Mouse (Mus musculus) G1E (cell line): ENCODE measurements at regions not wholly inside any gene's neighbourhood (a gene's known extent, or its start where the extent isn't known, plus 50 kb on each side); places are given as distances from the start of the nearest gene placed in this dataset.

Source experiments
- ATAC-seq: 2 replicates; pipeline ENCODE4 v1.8.0; 2016; ENCODE audit warnings: mild to moderate bottlenecking; ENCODE audit not compliant: insufficient number of reproducible peaks, poor library complexity, low FRiP score, severe bottlenecking; ENCODE audit errors: extremely low read depth
- DNase-seq: peaks from one replicate; pipeline ENCODE4 v3.0.0; 2012; ENCODE audit warnings: low spot score
- H3K27me3 ChIP-seq: 2 replicates; pipeline ENCODE4 v1.6.1; 2012; ENCODE audit warnings: mild to moderate bottlenecking, low read length, inconsistent platforms; ENCODE audit not compliant: insufficient read depth
- H3K36me3 ChIP-seq: replicated peaks from 2 replicates; pipeline ENCODE3; 2012; ENCODE audit warnings: mild to moderate bottlenecking, inconsistent platforms
- H3K4me1 ChIP-seq: 2 replicates; pipeline ENCODE4 v1.6.1; 2012; ENCODE audit warnings: low read depth, low read length, inconsistent platforms, mixed read lengths; ENCODE audit not compliant: insufficient read depth
- H3K4me3 ChIP-seq: 2 replicates; pipeline ENCODE4 v1.5.1; 2012; ENCODE audit warnings: low read depth, mild to moderate bottlenecking, inconsistent platforms, low read length, moderate library complexity, mixed read lengths
- H3K9me3 ChIP-seq: replicated peaks from 2 replicates; pipeline ENCODE4 v1.6.1; 2012; ENCODE audit warnings: inconsistent platforms
- CTCF ChIP-seq: IDR thresholded peaks from 2 replicates; pipeline ENCODE4 v1.5.1; 2012; ENCODE audit warnings: low read depth, low read length, inconsistent platforms, mixed read lengths
- GATA1 ChIP-seq: IDR thresholded peaks from 2 replicates; pipeline ENCODE4 v1.6.1; 2012; ENCODE audit warnings: borderline replicate concordance, low read length, inconsistent platforms, mixed read lengths
- GATA2 ChIP-seq: IDR thresholded peaks from 2 replicates; pipeline ENCODE4 v1.6.1; 2012; ENCODE audit warnings: low read depth, low read length, inconsistent platforms, borderline replicate concordance
- POLR2AphosphoS5 ChIP-seq: IDR thresholded peaks from 2 replicates; pipeline ENCODE4 v1.6.1; 2012; ENCODE audit warnings: low read depth, low read length, inconsistent platforms; ENCODE audit not compliant: insufficient replicate concordance
- TAL1 ChIP-seq: conservative IDR thresholded peaks from 2 replicates; pipeline ENCODE4 v1.6.1; 2012; ENCODE audit warnings: low read depth, low read length, inconsistent platforms, mixed read lengths

GRCm38 (mm10) chr13:107846621-107847178, 197.5 kb upstream of the Smim15 start:
- DNase-seq (no peak), ATAC-seq (no peak)
- Histone ChIP-seq H3K27me3 (peaks cover 5% of the 10 kb centered on the region; the same call in 1 of the 2 replicates), H3K4me1 (no peaks in the 10 kb centered on the region), H3K36me3 (no peaks in the 10 kb centered on the region), H3K4me3 (no peak overlapping the region), H3K9me3 (peaks cover 2% of the 10 kb centered on the region; the same call in 1 of the 2 replicates)
- no peak for TF ChIP-seq GATA2
- TF ChIP-seq CTCF = no peak
- TF ChIP-seq POLR2AphosphoS5 = no peak
- no peak for TF ChIP-seq TAL1
- TF ChIP-seq GATA1 = no peak

- no peaks in the 10 kb centered on the region for H3K36me3 ChIP-seq
- peaks cover 8% of the 10 kb centered on the region for H3K27me3 ChIP-seq
- TF ChIP-seq TAL1 = no peak
- TF ChIP-seq GATA2 = no peak
- no peak for TF ChIP-seq CTCF
- no peak for TF ChIP-seq POLR2AphosphoS5
- no peak for TF ChIP-seq GATA1
- no peak for ATAC-seq
- H3K9me3 ChIP-seq = peaks cover 2% of the 10 kb centered on the region; the same call in 1 of the 2 replicates
- no peak overlapping the region for H3K4me3 ChIP-seq
- H3K4me1 ChIP-seq = no peaks in the 10 kb centered on the region
- no peak for DNase-seq
Measured at GRCm38 (mm10) chr13:107845838-107846237, 198.4 kb upstream of the Smim15 start.

- Histone ChIP-seq H3K27me3 (peaks cover 8% of the 10 kb centered on the region; the same call in 1 of the 2 replicates), H3K9me3 (peaks cover 4% of the 10 kb centered on the region; the same call in 1 of the 2 replicates), H3K4me3 (no peak overlapping the region), H3K4me1 (no peaks in the 10 kb centered on the region), H3K36me3 (no peaks in the 10 kb centered on the region)
- DNase-seq (no peak), ATAC-seq (no peak)
- TF ChIP-seq GATA2 (no peak), CTCF (no peak), POLR2AphosphoS5 (no peak), TAL1 (no peak), GATA1 (no peak)
Measured at GRCm38 (mm10) chr13:107844085-107844484, 200.2 kb upstream of the Smim15 start.

GRCm38 (mm10) chr13:107838126-107838715, 206.0 kb upstream of the Smim15 start:
- ATAC-seq = no peak
- no peak overlapping the region for H3K4me3 ChIP-seq
- DNase-seq = no peak
- H3K9me3 ChIP-seq = peaks cover 6% of the 10 kb centered on the region
- H3K27me3 ChIP-seq = peaks cover 5% of the 10 kb centered on the region; the same call in 1 of the 2 replicates
- TF ChIP-seq POLR2AphosphoS5 (no peak), TAL1 (no peak), GATA1 (no peak), GATA2 (no peak), CTCF (no peak)
- peaks cover 3% of the 10 kb centered on the region; the same call in 1 of the 2 replicates for H3K4me1 ChIP-seq
- no peaks in the 10 kb centered on the region for H3K36me3 ChIP-seq

- peaks cover 3% of the 10 kb centered on the region; the same call in 1 of the 2 replicates for H3K4me1 ChIP-seq
- H3K9me3 ChIP-seq = peaks cover 6% of the 10 kb centered on the region
- DNase-seq (no peak), ATAC-seq (no peak)
- H3K4me3 ChIP-seq = no peak overlapping the region
- no peak for TF ChIP-seq GATA2
- H3K27me3 ChIP-seq = peaks cover 5% of the 10 kb centered on the region; the same call in 1 of the 2 replicates
- no peaks in the 10 kb centered on the region for H3K36me3 ChIP-seq
Measured at GRCm38 (mm10) chr13:107837206-107837952, 206.9 kb upstream of the Smim15 start.

GRCm38 (mm10) chr13:107835756-107836385, 208.4 kb upstream of the Smim15 start:
- no peak for ATAC-seq
- Histone ChIP-seq H3K9me3 (peaks cover 6% of the 10 kb centered on the region), H3K4me1 (peaks cover 7% of the 10 kb centered on the region; the same call in 1 of the 2 replicates), H3K4me3 (no peak overlapping the region), H3K36me3 (no peaks in the 10 kb centered on the region), H3K27me3 (peaks cover 6% of the 10 kb centered on the region)
- no peak for DNase-seq
- no peak for TF ChIP-seq TAL1
- no peak for TF ChIP-seq CTCF
- TF ChIP-seq GATA1 = no peak
- no peak for TF ChIP-seq GATA2
- no peak for TF ChIP-seq POLR2AphosphoS5
